Mouse (Mus musculus) hindbrain, embryonic 11.5 days (tissue): ENCODE results near the gene Scarb1. TPM values are rescaled to one million over a fixed set of nuclear protein-coding genes. Genes with fewer than 3 reads are reported as not detected.

Experiments
- ATAC-seq: fragments of 200-750 bp; cut with Nextera tagmentation; 2 replicates; pipeline ENCODE4 v1.8.0; 2017; ENCODE audit warnings: mild to moderate bottlenecking, moderate TSS enrichment, moderate library complexity; ENCODE audit not compliant: low FRiP score
- DNase-seq: peaks from one replicate; pipeline ENCODE4 v3.0.0-alpha.2; 2015; ENCODE audit warnings: low spot score
- H3K27ac ChIP-seq: fragments of 300-500 bp; sonication (generic); 2 replicates; pipeline ENCODE4 v1.5.1; 2014; ENCODE audit warnings: mild to moderate bottlenecking, low read depth, low read length
- H3K27me3 ChIP-seq: fragments of 300-500 bp; sonication (generic); 2 replicates; pipeline ENCODE4 v1.6.1; 2014; ENCODE audit warnings: mild to moderate bottlenecking, low read length, moderate library complexity, mixed read lengths; ENCODE audit not compliant: control insufficient read depth, insufficient read depth
- H3K36me3 ChIP-seq: fragments of 300-500 bp; sonication (generic); 2 replicates; pipeline ENCODE4 v1.6.1; 2014; ENCODE audit warnings: mild to moderate bottlenecking, low read length, moderate library complexity, mixed read lengths; ENCODE audit not compliant: control insufficient read depth, insufficient read depth
- H3K4me1 ChIP-seq: fragments of 300-500 bp; sonication (generic); replicated peaks from 2 replicates; pipeline ENCODE4 v1.6.1; 2014; ENCODE audit warnings: low read length, mixed read lengths; ENCODE audit not compliant: control insufficient read depth, insufficient read depth
- H3K4me2 ChIP-seq: fragments of 300-500 bp; sonication (generic); replicated peaks from 2 replicates; pipeline ENCODE4 v1.6.1; 2014; ENCODE audit warnings: mild to moderate bottlenecking, low read depth, low read length
- H3K4me3 ChIP-seq: fragments of 300-500 bp; sonication (generic); 2 replicates; pipeline ENCODE4 v1.5.1; 2014; ENCODE audit warnings: low read depth, low read length
- H3K9ac ChIP-seq: fragments of 300-500 bp; sonication (generic); 2 replicates; pipeline ENCODE4 v1.6.1; 2014; ENCODE audit warnings: low read depth, low read length
- H3K9me3 ChIP-seq: fragments of 300-500 bp; sonication (generic); 2 replicates; pipeline ENCODE4 v1.6.1; 2016; ENCODE audit warnings: low read length; ENCODE audit not compliant: control insufficient read depth
- WGBS: fragments of 180-500 bp; shearing (Covaris S2); extraction: QIAGEN DNeasy Blood & Tissue Kit; methylation state at CpG from one replicate; pipeline ENCODE4 v1.1.7; 2014; 5-methylcytosine and 5-hydroxymethylcytosine counted together
- polyA plus RNA-seq: library from polyadenylated mRNA; unstranded; fragments of >200 nt; fragmentation: Nextera tagmentation; extraction: Ambion mirVana; gene quantifications from 2 replicates; pipeline ENCODE4 v1.2.1, GENCODE M21; 2014

Gene Scarb1
- polyA plus RNA-seq, 1 experiment from 2014 or later, result 20.4 TPM

- ATAC-seq, result no peak
- no peak overlapping the region for H3K9ac ChIP-seq
- no peaks in the 10 kb centered on the region for H3K36me3 ChIP-seq
These were observed 64.1 kb downstream of the Scarb1 start for GRCm38 (mm10) chr5:125276765-125277164.

GRCm38 (mm10) chr5:125275315-125275714, 65.6 kb downstream of the Scarb1 start:
- Histone ChIP-seq H3K4me2 (no peak overlapping the region), H3K4me3 (no peak overlapping the region), H3K9me3 (no peaks in the 10 kb centered on the region), H3K36me3 (no peaks in the 10 kb centered on the region), H3K4me1 (0 out of 2 replicates have a peak, but pooled peaks cover 2% of the 10 kb centered on the region), H3K9ac (no peak overlapping the region), H3K27me3 (no peaks in the 10 kb centered on the region), H3K27ac (no peak overlapping the region)
- no peak for DNase-seq
- ATAC-seq, result no peak
- 78% methylated on average over 8 of the region's 8 CpGs for WGBS

More at GRCm38 (mm10) chr5:125276765-125277164, 64.1 kb downstream of the Scarb1 start:
- no peak for DNase-seq
- WGBS, result 65% methylated on average over 4 of the region's 4 CpGs
- Histone ChIP-seq H3K27me3 (no peaks in the 10 kb centered on the region), H3K27ac (no peak overlapping the region), H3K4me3 (no peak overlapping the region), H3K4me2 (no peak overlapping the region), H3K9me3 (no peaks in the 10 kb centered on the region), H3K4me1 (0 out of 2 replicates have a peak, but pooled peaks cover 2% of the 10 kb centered on the region)

- Histone ChIP-seq H3K9ac (no peak overlapping the region), H3K27me3 (no peaks in the 10 kb centered on the region), H3K4me3 (no peak overlapping the region), H3K4me1 (0 out of 2 replicates have a peak, but pooled peaks cover 2% of the 10 kb centered on the region), H3K36me3 (no peaks in the 10 kb centered on the region), H3K4me2 (no peak overlapping the region), H3K9me3 (no peaks in the 10 kb centered on the region), H3K27ac (no peak overlapping the region)
- WGBS, result 92% methylated on average over 3 of the region's 3 CpGs
- ATAC-seq (no peak), DNase-seq (no peak)
These were observed 66.1 kb downstream of the Scarb1 start for GRCm38 (mm10) chr5:125274773-125275172.

GRCm38 (mm10) chr5:125274182-125274581, 66.7 kb downstream of the Scarb1 start:
- no peak overlapping the region for H3K27ac ChIP-seq
- DNase-seq (no peak), ATAC-seq (no peak)
- WGBS, result 67% methylated on average over 2 of the region's 2 CpGs
- no peaks in the 10 kb centered on the region for H3K9me3 ChIP-seq
- no peaks in the 10 kb centered on the region for H3K27me3 ChIP-seq
- no peak overlapping the region for H3K9ac ChIP-seq
- no peak overlapping the region for H3K4me3 ChIP-seq
- no peaks in the 10 kb centered on the region for H3K36me3 ChIP-seq
- no peaks in the 10 kb centered on the region for H3K4me1 ChIP-seq
- no peak overlapping the region for H3K4me2 ChIP-seq

- Histone ChIP-seq H3K27ac (no peak overlapping the region), H3K9me3 (no peaks in the 10 kb centered on the region), H3K27me3 (no peaks in the 10 kb centered on the region), H3K4me1 (no peaks in the 10 kb centered on the region; the same call in 1 of the 2 replicates), H3K36me3 (no peaks in the 10 kb centered on the region), H3K4me3 (no peak overlapping the region), H3K4me2 (no peak overlapping the region), H3K9ac (peak overlapping the region; percentile 11; the same call in 1 of the 2 replicates)
- no peak for ATAC-seq
- WGBS, result 25% methylated on average over 8 of the region's 8 CpGs
- DNase-seq, result peak; percentile 64
These were observed 67.2 kb downstream of the Scarb1 start for GRCm38 (mm10) chr5:125273666-125274109.

GRCm38 (mm10) chr5:125272231-125272988, 68.5 kb downstream of the Scarb1 start:
- ATAC-seq (no peak), DNase-seq (no peak)
- no peaks in the 10 kb centered on the region for H3K27me3 ChIP-seq
- no peak overlapping the region for H3K4me3 ChIP-seq
- no peaks in the 10 kb centered on the region for H3K36me3 ChIP-seq
- no peaks in the 10 kb centered on the region for H3K9me3 ChIP-seq
- no peak overlapping the region for H3K9ac ChIP-seq
- no peaks in the 10 kb centered on the region; the same call in 1 of the 2 replicates for H3K4me1 ChIP-seq
- H3K4me2 ChIP-seq, result no peak overlapping the region
- 82% methylated on average over 10 of the region's 10 CpGs for WGBS
- no peak overlapping the region for H3K27ac ChIP-seq

GRCm38 (mm10) chr5:125271531-125272203, 69.2 kb downstream of the Scarb1 start:
- H3K27me3 ChIP-seq, result no peaks in the 10 kb centered on the region
- H3K9me3 ChIP-seq, result no peaks in the 10 kb centered on the region
- H3K36me3 ChIP-seq, result no peaks in the 10 kb centered on the region
- 13% methylated on average over 15 of the region's 15 CpGs for WGBS
- H3K4me1 ChIP-seq, result no peaks in the 10 kb centered on the region; the same call in 1 of the 2 replicates
- DNase-seq (peak; percentile 94), ATAC-seq (peak; percentile 37; the same call in 1 of the 2 replicates)
- no peak overlapping the region for H3K4me3 ChIP-seq
- H3K27ac ChIP-seq, result no peak overlapping the region
- no peak overlapping the region for H3K4me2 ChIP-seq
- H3K9ac ChIP-seq, result no peak overlapping the region

- H3K9ac ChIP-seq, result no peak overlapping the region
- DNase-seq, result peak; percentile 91
These were observed 70.2 kb downstream of the Scarb1 start for GRCm38 (mm10) chr5:125270587-125271130.

More at GRCm38 (mm10) chr5:125270587-125271130, 70.2 kb downstream of the Scarb1 start:
- no peak overlapping the region for H3K4me3 ChIP-seq
- H3K27me3 ChIP-seq, result no peaks in the 10 kb centered on the region
- no peak overlapping the region for H3K27ac ChIP-seq
- no peaks in the 10 kb centered on the region; the same call in 1 of the 2 replicates for H3K4me1 ChIP-seq
- 18% methylated on average over 12 of the region's 12 CpGs for WGBS
- no peak for ATAC-seq
- H3K9me3 ChIP-seq, result no peaks in the 10 kb centered on the region
- H3K36me3 ChIP-seq, result no peaks in the 10 kb centered on the region
- H3K4me2 ChIP-seq, result no peak overlapping the region
